Mouse (Mus musculus): ENCODE measurements at regions not wholly inside any gene's neighbourhood (a gene's known extent, or its start where the extent isn't known, plus 50 kb on each side); places are given as distances from the start of the nearest gene placed in this dataset.

GRCm38 (mm10) chr4:55134339-55134738 lies 189.5 kb downstream of the Zfp462 start:
- no peak for DNase-seq (ENCODE audit: low spot score)

DNA sequence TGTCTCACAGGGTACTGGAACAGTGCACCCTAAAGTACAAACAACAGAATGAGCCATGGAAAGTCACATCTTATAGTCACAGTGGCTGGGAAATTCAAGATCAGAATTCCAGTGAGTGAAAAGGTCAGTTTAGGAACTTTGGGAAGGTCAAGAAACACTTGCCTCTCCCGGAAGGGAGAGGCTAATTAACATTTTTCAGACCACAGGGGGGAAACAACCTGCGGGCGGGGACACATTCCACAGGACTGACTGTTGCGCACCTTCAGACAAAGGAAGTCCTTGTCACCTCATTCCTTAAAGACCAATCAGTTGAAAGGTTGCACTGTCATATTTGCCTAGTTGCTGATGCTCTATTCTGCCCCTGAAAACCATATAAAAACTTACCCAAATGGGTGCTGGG lies 189.9 kb downstream of the Zfp462 start:
- no peak for DNase-seq (ENCODE audit: low spot score)

- DNase-seq (ENCODE audit: low spot score), result no peak
Observed at GRCm38 (mm10) chr4:55136283-55136682, 191.4 kb downstream of the Zfp462 start.

- DNase-seq (ENCODE audit: low spot score), result no peak
Observed at GRCm38 (mm10) chr4:55137781-55138394, 193.0 kb downstream of the Zfp462 start.

DNA sequence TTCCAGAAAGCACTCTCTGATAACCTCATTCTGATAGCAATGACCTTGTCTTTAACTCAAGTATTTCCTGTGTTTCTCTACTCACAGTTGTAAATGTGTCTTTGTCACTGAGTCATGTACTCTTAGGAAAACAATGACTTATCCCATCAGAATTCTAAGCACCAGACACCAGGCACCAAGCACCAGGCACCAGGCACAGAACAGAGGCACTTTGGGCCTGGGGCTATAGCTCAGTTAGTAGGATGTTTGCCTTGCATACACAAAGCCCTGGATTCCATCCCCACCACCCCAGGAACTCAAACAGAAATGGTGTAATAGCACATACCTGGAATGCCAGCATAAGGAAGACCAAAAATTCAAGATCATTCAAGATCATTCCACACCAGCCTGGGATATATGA lies 196.5 kb downstream of the Zfp462 start:
- no peak for DNase-seq (ENCODE audit: low spot score)

DNA sequence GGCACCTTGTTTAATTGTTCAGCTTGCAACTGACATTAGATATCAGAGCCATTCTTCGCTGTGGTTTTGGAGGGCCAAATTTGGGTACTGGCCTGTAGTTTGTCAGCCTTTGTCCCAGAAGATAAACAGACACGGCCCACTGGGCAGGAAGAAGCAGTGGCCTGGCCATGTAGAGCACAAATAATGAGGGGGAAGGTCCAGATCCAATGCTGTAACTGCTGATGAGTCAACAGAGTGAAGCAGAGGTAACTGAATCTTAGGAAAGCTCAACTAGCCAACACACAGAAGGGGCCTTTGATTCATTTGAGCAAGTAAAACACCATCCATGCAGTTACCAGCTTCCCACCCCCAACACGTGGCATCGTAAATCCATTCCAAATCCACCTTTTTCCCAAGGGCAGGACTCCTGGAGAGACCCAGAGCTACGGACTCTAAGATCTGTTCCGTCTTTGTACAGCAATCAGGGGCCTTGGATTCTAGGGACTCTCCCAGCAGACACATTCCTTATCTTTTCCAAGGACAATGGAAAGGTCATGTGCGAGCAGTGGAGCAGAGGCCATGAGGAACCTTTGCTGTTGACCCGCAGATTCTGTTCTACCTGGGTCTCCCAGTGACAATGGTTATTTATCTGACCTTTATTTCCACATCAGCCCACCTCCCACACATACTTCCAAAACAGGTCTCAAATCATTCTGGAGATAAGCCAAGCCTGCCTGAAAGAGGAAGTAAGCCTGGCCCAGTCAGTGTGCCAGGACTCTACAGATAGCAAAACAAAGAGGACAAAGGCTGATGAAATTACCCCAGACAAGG lies 197.3 kb downstream of the Zfp462 start:
- DNase-seq (ENCODE audit: low spot score), result no peak

DNA sequence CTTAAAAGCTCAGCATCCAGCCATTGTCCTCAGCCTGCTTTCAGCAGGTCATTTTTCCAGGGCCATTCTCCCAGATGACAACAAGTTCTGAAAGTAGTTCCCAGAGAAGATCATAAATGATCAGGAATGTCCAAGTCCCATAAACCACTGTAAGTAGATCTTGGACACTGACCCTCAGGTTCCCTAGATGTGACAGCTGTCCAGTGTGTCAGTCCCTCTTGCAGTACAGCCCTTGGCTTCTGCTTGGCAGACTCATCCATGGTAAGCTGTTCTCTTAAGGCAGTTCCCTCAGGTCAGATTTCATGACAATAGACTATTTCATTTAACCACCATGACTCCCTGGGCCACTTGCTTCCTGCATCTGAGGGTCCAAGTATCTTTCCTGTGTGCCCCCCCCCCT lies 198.6 kb downstream of the Zfp462 start:
- DNase-seq (ENCODE audit: low spot score), result no peak

GRCm38 (mm10) chr4:55144995-55145394 lies 200.1 kb downstream of the Zfp462 start:
- DNase-seq (ENCODE audit: low spot score), result no peak

DNA sequence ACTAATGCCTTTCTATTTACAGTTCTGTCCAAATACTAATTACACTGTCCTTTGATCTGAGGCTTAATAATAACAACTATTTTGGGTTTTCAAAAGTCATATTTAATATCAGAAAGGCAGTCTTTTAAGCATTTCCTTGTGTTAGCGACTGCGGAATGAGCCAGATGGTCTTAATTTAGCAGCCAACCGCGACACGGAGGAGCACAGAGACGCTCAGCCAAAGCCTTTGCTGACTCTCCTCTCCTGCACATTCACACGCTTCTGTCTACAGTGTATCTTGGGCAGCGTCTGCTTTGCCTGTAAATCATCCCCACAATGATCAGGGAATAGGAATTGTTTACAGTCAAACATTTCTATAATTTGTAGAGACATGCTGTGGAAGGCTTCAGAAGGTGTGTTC lies 201.1 kb downstream of the Zfp462 start:
- no peak for DNase-seq (ENCODE audit: low spot score)

GRCm38 (mm10) chr4:55148380-55148779 lies 201.5 kb upstream of the Rad23b start:
- DNase-seq (ENCODE audit: low spot score), result no peak

DNA sequence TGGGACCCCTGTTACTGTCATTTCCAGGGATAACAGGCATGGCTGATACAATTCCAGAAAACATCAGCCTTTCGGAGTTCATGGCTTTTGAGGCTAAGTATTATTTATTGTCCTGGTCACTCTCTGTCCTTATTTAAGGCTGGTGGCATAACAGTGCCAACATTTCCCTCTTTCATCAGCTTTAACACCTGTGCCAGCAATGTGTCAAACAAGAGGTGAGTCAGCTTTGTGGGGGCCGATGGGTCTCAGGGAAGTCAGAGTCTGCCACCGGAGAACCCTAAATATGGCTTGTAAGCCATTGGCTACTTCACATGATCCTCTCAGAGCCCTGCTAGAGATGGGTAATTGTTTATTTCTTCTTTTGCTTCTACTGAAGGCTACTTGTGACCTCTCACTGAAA lies 195.3 kb upstream of the Rad23b start:
- DNase-seq (ENCODE audit: low spot score), result no peak

- no peak for DNase-seq (ENCODE audit: low spot score)
Observed at GRCm38 (mm10) chr4:55158166-55158739, 191.6 kb upstream of the Rad23b start.

DNA sequence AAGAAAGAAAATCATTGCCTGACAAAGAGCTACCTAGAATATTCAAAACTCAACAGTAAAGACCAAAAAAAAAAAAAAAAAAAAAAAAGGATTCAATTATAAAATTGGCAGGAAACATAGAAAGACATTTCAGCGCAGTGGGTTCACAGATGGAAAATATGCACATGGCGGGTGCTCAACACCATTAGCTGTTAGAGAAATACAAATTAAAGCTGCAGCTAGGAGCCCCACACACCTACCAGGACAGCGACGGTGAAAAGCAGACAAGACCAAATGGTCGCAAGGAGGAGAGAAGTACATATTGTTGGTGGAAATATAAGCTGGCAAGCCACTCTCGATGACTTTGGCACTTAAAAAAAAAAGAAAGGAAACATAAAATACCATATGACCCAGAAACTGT lies 183.6 kb upstream of the Rad23b start:
- no peak for DNase-seq (ENCODE audit: low spot score)

DNA sequence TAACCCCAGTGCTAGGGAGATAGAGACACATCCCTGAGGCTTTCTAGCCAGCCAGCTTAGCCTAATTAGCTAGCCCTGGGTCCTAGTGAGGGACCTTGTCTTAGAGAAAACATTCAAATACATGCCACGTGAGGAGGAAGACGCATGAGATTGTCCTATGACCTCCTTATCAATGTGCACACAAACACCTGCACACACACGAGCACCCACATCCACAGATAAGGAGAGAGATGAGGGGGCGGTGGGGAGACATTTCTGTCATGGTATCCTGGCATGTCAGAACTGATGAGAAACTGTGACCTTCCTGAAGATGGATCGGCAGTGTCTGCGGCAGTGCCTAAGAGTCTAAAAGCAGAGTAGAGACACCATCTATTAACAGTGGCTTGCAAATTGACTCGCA lies 180.8 kb upstream of the Rad23b start:
- DNase-seq (ENCODE audit: low spot score), result no peak

DNA sequence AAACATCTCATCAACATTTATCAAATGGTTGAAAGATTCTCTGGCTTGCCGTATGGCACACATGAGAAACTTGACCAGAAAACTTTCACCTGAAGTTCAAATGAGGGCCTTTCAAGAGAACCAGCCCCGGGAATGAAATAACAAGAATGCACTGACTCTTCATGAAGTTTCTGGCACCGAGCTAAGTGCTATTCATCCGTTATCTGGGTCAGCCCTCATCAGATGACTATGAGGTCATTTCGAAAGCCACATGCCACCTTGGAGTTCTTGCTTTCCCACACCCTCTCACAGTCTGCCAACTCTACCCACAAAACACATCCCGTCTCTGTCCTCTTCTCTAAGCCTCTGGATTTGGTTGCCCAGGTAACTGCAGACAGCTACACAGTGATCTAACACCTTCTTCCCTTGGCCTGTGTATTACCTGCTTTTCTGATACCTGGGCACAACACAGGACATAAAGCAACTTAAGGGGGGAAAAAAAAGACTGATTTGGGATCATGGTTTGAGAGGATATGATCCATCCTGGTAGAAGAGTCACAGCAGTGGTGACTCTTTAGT lies 177.4 kb upstream of the Rad23b start:
- no peak for DNase-seq (ENCODE audit: low spot score)

- DNase-seq (ENCODE audit: low spot score), result no peak
Observed at GRCm38 (mm10) chr4:55176026-55176425, 173.8 kb upstream of the Rad23b start.

DNA sequence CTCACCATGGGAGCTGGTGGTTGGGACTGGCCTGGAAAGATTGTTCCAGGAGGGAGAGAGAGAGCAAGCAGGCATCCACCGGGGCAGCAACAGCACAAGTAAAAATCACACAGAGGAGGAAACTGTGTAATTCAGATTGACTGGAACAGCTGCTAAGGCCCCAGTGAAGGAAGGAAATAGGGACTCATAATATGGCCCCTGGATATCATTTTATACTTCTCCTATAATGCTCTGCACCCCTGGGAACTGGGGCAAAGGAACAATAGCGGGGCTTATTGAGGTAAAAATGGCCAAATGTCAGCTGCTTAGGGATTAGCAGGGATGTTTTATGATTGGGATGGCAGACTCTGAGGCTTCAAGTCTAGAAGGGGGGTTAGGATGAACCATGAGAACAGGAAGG lies 170.4 kb upstream of the Rad23b start:
- DNase-seq (ENCODE audit: low spot score), result no peak

- DNase-seq (ENCODE audit: low spot score), result no peak
Observed at GRCm38 (mm10) chr4:55183519-55183918, 166.3 kb upstream of the Rad23b start.

DNA sequence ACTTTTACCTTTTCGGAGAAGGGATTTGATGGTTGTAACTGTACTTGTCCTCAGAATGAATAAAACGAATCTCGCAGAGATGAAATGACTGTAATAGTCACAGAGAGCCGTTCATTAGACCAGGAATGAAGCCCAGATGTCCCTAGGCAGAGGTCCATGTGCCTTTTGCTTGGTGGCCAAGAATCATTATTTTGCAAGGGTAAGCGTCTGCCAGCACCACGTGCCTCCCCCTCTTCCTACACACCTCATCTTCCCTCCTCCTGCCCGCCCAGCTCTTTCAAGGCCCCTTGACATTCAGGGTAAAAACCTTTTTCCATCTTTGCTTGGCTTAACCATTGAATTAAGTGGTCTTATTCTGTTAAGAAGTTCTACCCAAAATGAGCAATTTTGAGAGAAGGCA lies 161.1 kb upstream of the Rad23b start:
- DNase-seq (ENCODE audit: low spot score), result no peak

DNA sequence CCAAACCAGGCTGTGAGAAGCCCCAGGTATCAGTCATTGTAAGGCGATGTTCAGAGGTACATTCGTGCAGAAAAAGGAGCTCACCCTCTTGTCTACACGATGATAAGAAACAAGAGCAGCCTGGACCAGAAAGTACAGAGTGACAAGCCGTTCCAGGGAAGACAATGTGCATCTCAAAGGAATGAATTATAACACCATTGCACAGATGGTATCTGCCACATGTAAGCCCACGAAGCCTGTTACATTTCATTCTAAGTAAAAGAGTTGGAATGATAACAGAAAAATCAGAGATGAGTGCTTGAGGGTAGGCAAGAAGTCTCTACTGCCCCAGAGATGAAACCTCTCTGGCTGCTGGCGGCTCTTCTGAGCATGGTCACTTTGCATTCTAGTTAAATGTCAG lies 159.3 kb upstream of the Rad23b start:
- DNase-seq (ENCODE audit: low spot score), result no peak

- no peak for DNase-seq (ENCODE audit: low spot score)
Observed at GRCm38 (mm10) chr4:55194061-55194460, 155.8 kb upstream of the Rad23b start.

DNA sequence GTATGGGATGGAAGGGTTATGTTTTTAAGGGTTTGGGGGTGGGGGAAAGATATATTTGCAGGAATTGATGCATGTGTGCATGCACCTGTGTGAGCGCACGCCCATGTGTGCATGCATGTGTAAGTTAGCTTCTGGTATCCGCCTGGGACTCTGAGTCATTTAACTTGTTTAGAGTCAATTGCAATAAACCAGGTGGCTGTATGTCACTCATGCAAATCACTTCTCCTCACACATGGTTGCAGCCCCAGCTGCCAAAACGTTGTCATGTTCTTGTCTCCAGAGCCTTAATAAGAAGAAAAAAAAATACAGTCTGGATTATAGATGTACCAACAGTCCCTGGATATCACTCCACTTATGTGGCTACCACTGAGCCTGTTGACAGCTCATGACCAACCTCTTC lies 155.3 kb upstream of the Rad23b start:
- DNase-seq (ENCODE audit: low spot score), result no peak

Data from layer of hippocampus, adult 9-10 months (tissue).